Mouse (Mus musculus) bone marrow macrophage, adult 2 months (primary cell): ENCODE data around the gene Olfr447.

Experiments
- CTCF ChIP-seq: IDR thresholded peaks from 2 replicates; pipeline ENCODE4 v1.5.1; 2012; ENCODE audit warnings: low read depth, mild to moderate bottlenecking, low read length, moderate library complexity
- POLR2A ChIP-seq: IDR thresholded peaks from 2 replicates; pipeline ENCODE4 v1.6.1; 2012; ENCODE audit warnings: mild to moderate bottlenecking, low read depth, low read length, borderline replicate concordance

DNA sequence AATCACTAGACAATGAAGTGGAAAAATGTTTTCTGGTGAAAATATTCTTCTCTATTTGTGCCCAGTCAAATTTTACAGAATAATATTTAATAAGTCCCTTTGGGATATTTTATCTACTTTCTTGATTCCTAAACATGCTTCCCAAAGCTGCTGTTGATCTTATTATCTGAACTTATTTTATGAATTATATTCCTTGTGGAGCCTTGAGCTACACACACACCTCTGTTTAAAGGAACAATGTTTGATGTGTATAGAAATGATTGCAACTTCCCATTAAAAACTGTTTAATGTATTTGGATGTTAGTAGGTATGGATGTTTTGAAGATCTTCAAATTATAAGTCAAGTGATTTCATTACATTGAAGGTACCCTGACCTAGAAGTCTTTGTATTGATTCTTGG is at the start of gene Olfr447:
- TF ChIP-seq POLR2A (no peak), CTCF (no peak)
